Mouse (Mus musculus) heart, postnatal 0 days (tissue): ENCODE measurements around the gene Rbpms2. TPM values are rescaled to one million over a fixed set of nuclear protein-coding genes. Genes with fewer than 3 reads are reported as not detected.

Source experiments
- ATAC-seq: fragments of 200-750 bp; cut with Nextera tagmentation; 2 replicates; pipeline ENCODE4 v1.8.0; 2017; ENCODE audit warnings: low read depth, moderate number of reproducible peaks, moderate library complexity; ENCODE audit not compliant: insufficient read depth
- DNase-seq: peaks from one replicate; pipeline ENCODE4 v3.0.0-alpha.2; 2016; ENCODE audit warnings: low spot score
- H3K27ac ChIP-seq: fragments of 300-500 bp; sonication (generic); 2 replicates; pipeline ENCODE4 v1.5.1; 2014; ENCODE audit warnings: low read depth, mild to moderate bottlenecking
- H3K27me3 ChIP-seq: fragments of 300-500 bp; sonication (generic); 2 replicates; pipeline ENCODE4 v1.6.1; 2014; ENCODE audit warnings: low read length, mixed read lengths; ENCODE audit not compliant: control insufficient read depth, insufficient read depth
- H3K36me3 ChIP-seq: fragments of 300-500 bp; sonication (generic); replicated peaks from 2 replicates; pipeline ENCODE4 v1.6.1; 2014; ENCODE audit warnings: low read length, mixed read lengths; ENCODE audit not compliant: control insufficient read depth, insufficient read depth
- H3K4me1 ChIP-seq: fragments of 300-500 bp; sonication (generic); 2 replicates; pipeline ENCODE4 v1.6.1; 2014; ENCODE audit warnings: antibody characterized with exemption; ENCODE audit not compliant: control insufficient read depth, insufficient read depth
- H3K4me2 ChIP-seq: fragments of 300-500 bp; sonication (generic); 2 replicates; pipeline ENCODE4 v1.6.1; 2014; ENCODE audit warnings: low read depth, mild to moderate bottlenecking, low read length, moderate library complexity
- H3K4me3 ChIP-seq: fragments of 300-500 bp; sonication (generic); 2 replicates; pipeline ENCODE4 v1.5.1; 2014; ENCODE audit warnings: low read depth, low read length
- H3K9ac ChIP-seq: fragments of 300-500 bp; sonication (generic); replicated peaks from 2 replicates; pipeline ENCODE4 v1.6.1; 2014; ENCODE audit warnings: low read depth, low read length, mixed read lengths
- H3K9me3 ChIP-seq: fragments of 300-500 bp; sonication (generic); replicated peaks from 2 replicates; pipeline ENCODE4 v1.6.1; 2016; ENCODE audit warnings: low read length; ENCODE audit not compliant: control insufficient read depth
- CTCF ChIP-seq: IDR thresholded peaks from 2 replicates; pipeline ENCODE4 v1.5.1; 2016; ENCODE audit warnings: antibody characterized with exemption, control low read depth, low read depth
- EP300 ChIP-seq: IDR thresholded peaks from 2 replicates; pipeline ENCODE4 v1.6.1; 2016; ENCODE audit warnings: antibody characterized with exemption, low read depth
- WGBS: fragments of 180-500 bp; shearing (Covaris S2); extraction: QIAGEN DNeasy Blood & Tissue Kit; methylation state at CpG from one replicate; pipeline ENCODE4 v1.1.7; 2014; 5-methylcytosine and 5-hydroxymethylcytosine counted together
- polyA plus RNA-seq: library from polyadenylated mRNA; unstranded; fragments of >200 nt; fragmentation: Nextera tagmentation; extraction: Ambion mirVana; gene quantifications from 2 replicates; pipeline ENCODE4 v1.2.1, GENCODE M21; 2015
- total RNA-seq: library from RNA; depleted of rRNA; stranded (reverse); fragments of >200 nt; gene quantifications from 2 replicates; pipeline ENCODE4 v1.2.3, GENCODE M21; 2014; ENCODE audit warnings: low replicate concordance

Gene Rbpms2
- total and polyA plus RNA-seq, 2 experiments from 2014 or later: 94.5 to 117 TPM

- Histone ChIP-seq H3K27me3 (no peaks in the 10 kb centered on the region), H3K4me3 (peak overlapping the region; percentile 83), H3K9ac (peak overlapping the region; percentile 83), H3K36me3 (no peaks in the 10 kb centered on the region; the same call in 1 of the 2 replicates), H3K9me3 (no peaks in the 10 kb centered on the region), H3K4me1 (peaks cover 44% of the 10 kb centered on the region), H3K4me2 (peak overlapping the region; percentile 87), H3K27ac (peak overlapping the region; percentile 76)
- ATAC-seq (no peak), DNase-seq (no peak)
- WGBS: 4% methylated on average over 3 of the region's 3 CpGs
- TF ChIP-seq CTCF (no peak), EP300 (no peak)
Measured at GRCm38 (mm10) chr9:65677119-65677462, 47.6 kb downstream of the Rbpms2 start.

DNA sequence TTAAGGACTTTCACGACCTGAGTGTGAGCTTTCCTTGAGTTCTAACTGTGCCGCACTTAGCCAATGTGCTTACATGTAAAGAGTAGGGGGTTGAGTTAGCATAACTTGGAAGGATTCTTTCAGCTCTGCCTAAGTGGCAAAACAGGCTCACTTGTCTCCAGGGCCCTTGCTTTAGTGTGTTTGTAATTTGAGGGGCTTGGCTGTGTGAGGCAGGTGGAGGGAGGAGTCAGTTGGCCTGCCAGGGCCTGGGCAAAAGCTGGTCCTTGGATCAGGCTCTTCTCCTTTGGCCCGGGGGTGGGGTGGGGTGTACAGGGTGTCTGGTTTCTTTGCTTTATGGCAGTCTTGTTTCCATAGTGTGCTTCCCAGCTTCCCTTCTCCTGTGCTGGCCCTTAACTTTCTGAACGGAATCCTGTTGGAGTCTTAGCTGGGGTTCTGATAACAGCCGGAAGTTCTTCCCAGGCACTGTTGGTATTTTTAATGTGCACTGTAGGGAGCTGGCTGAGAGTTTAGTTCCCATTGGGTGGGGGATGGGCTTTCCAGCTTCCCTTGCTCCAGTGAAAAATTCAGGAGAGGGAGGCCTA, 49.8 kb downstream of the Rbpms2 start:
- H3K9me3 ChIP-seq: no peaks in the 10 kb centered on the region
- H3K4me3 ChIP-seq: peak overlapping the region; percentile 83
- H3K4me1 ChIP-seq: peaks cover 46% of the 10 kb centered on the region
- peak overlapping the region; percentile 87 for H3K27ac ChIP-seq
- DNase-seq: peak; percentile 67
- no peaks in the 10 kb centered on the region for H3K27me3 ChIP-seq
- TF ChIP-seq EP300 (no peak; the same call in 1 of the 2 replicates), CTCF (no peak)
- H3K4me2 ChIP-seq: peak overlapping the region; percentile 87
- ATAC-seq: peak; percentile 13; the same call in 1 of the 2 replicates
- peak overlapping the region; percentile 56 for H3K9ac ChIP-seq
- 10% methylated on average over 5 of the region's 5 CpGs for WGBS
- H3K36me3 ChIP-seq: no peaks in the 10 kb centered on the region; the same call in 1 of the 2 replicates

GRCm38 (mm10) chr9:65680938-65681633, 51.6 kb downstream of the Rbpms2 start:
- Histone ChIP-seq H3K9ac (no peak overlapping the region), H3K36me3 (peaks cover 1% of the 10 kb centered on the region), H3K27ac (peak overlapping the region; percentile 87), H3K9me3 (no peaks in the 10 kb centered on the region), H3K27me3 (no peaks in the 10 kb centered on the region), H3K4me2 (no peak overlapping the region), H3K4me3 (no peak overlapping the region), H3K4me1 (peaks cover 46% of the 10 kb centered on the region)
- TF ChIP-seq EP300: no peak
- TF ChIP-seq CTCF: no peak
- ATAC-seq (no peak), DNase-seq (no peak)
- WGBS: 54% methylated on average over 4 of the region's 4 CpGs

DNA sequence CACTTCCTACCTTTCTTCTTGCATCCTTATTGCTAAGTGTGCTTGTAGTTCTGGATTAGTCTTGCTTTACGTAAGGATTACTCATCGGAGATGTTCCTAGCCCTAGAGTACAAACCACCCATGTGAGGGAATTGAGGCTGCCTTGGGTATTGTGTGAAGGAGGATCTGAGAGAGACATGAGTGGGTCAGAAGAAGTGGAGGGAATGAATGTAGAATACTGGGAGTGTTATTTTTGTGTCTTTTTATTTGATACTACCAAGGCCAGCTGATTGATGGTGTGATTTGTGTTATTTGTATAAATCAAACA, 52.1 kb downstream of the Rbpms2 start:
- H3K27ac ChIP-seq: peak overlapping the region; percentile 87

GRCm38 (mm10) chr9:65682183-65682582, 52.7 kb downstream of the Rbpms2 start:
- ATAC-seq (no peak), DNase-seq (no peak)
- Histone ChIP-seq H3K4me3 (no peak overlapping the region), H3K27me3 (no peaks in the 10 kb centered on the region), H3K4me1 (peaks cover 46% of the 10 kb centered on the region), H3K4me2 (no peak overlapping the region), H3K27ac (no peak overlapping the region), H3K9me3 (no peaks in the 10 kb centered on the region), H3K9ac (no peak overlapping the region), H3K36me3 (peaks cover 8% of the 10 kb centered on the region)
- no peak for TF ChIP-seq EP300
- no peak for TF ChIP-seq CTCF
- WGBS: 81% methylated on average over 3 of the region's 3 CpGs

More for the DNA sequence above, 52.1 kb downstream of the Rbpms2 start:
- Histone ChIP-seq H3K4me1 (peaks cover 46% of the 10 kb centered on the region), H3K4me2 (no peak overlapping the region), H3K27me3 (no peaks in the 10 kb centered on the region), H3K9me3 (no peaks in the 10 kb centered on the region), H3K9ac (no peak overlapping the region), H3K4me3 (no peak overlapping the region), H3K36me3 (peaks cover 6% of the 10 kb centered on the region)
- WGBS: 77% methylated on average over 2 of the region's 2 CpGs
- no peak for DNase-seq
- no peak for TF ChIP-seq CTCF
- ATAC-seq: no peak

DNA sequence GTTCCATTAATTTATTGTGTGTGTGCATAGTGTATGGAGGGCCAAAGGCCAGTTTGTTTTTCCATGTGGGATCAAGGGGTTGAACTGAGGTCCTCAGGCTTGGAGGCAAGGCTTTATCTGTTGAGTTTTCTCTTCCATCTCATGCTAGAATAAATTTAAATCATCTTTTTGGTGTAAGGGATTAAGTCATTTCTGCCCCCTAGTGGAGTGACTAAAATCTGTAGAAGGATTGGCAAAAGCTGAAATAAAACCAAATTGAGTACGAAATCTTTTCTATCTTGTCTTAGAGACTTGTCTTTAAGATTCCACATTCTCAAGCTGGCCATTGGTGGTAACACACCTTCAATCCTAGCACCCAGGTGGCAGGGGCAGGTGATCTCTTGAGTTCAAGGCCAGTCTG, 53.5 kb downstream of the Rbpms2 start:
- Histone ChIP-seq H3K27ac (no peak overlapping the region), H3K4me2 (no peak overlapping the region), H3K9ac (no peak overlapping the region), H3K36me3 (peaks cover 16% of the 10 kb centered on the region), H3K27me3 (no peaks in the 10 kb centered on the region), H3K4me3 (no peak overlapping the region), H3K9me3 (no peaks in the 10 kb centered on the region), H3K4me1 (peaks cover 40% of the 10 kb centered on the region)
- WGBS: 71% methylated on average over 1 of the region's 1 CpGs
- ATAC-seq (no peak), DNase-seq (peak; percentile 20)
- TF ChIP-seq EP300 (no peak), CTCF (peak; percentile 47)
